Mouse (Mus musculus) R1 (cell line): ENCODE measurements around the gene Myo1e.

Source experiments
- DNase-seq: peaks from one replicate; pipeline ENCODE4 v3.0.0-alpha.2; 2018; ENCODE audit warnings: low read depth, low spot score

Gene Myo1e

GRCm38 (mm10) chr9:70207151-70207831 lies at the start of gene Myo1e:
TSS of gene Myo1e (plus strand) at chr9:70207350.
- peak; percentile 96 for DNase-seq

GRCm38 (mm10) chr9:70160071-70160470 lies 47.1 kb upstream of the Myo1e start:
- peak; percentile 70 for DNase-seq

GRCm38 (mm10) chr9:70168973-70169372 lies 38.2 kb upstream of the Myo1e start:
- DNase-seq: peak; percentile 82

DNA sequence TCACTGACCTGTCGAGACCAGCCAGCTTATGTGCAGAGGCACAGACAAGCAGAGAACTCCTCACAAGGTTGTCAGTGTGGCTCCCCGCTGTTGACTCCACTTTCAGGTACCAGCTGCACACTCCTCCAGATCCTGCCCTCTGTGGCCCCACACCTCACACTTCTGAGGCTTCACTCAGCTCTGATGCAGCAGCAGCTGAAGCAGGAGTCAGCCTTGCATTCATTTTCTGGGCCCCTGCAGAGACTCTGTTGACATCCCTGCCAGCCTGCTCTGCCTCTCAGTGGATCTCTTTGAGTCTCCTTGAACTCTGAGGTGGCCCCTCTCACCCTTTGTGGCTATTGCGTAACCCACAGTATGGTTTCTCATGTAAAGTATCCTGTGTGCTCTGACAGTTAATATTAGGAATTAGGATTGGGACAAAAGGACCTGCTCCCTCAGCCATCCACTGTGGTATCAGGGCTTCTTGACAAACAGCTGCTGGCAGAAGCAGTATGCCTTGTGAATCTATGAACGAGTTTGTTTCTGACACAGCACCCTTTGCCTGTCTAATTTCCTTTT lies 32.8 kb upstream of the Myo1e start:
- peak; percentile 45 for DNase-seq

GRCm38 (mm10) chr9:70174896-70175295 lies 32.3 kb upstream of the Myo1e start:
- no peak for DNase-seq

DNA sequence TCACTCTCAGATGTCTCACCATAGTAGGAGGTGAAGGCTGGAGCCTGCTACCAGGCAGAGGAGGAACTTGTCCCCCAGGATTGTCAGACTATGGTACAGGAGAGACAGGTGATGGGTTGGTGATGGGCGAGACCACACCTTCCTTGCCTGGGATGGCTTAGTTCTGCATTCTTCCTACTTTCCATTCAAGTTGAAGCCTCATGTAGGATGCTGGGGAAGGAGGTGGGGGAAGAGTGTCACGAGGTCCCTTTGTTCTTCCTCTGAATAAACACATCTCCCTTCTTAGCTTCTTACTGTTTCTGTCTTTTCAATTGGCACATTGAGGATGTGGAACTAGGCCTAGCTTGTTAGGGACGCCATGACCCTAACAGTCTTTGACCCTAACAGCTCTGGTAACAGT lies 30.9 kb upstream of the Myo1e start:
- peak; percentile 65 for DNase-seq

DNA sequence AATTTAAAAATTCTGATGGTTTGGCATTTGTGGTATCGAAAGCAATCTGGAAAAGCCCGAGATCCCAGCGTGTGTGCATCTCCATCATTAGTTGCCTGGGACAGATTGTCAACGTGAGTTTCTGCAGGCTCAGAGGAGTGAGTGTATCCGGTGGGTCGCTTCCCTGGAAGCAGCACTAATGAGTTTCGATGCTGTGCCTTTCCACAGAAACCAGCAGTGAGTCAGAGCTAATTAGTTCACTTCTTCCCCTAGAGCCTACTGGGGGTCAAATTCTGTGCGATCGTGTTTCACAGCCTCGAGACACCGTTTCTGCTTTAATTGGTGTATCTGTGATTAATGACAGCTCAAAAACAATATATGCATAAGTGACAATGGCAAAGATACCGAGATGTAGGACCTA lies 25.4 kb upstream of the Myo1e start:
- no peak for DNase-seq

DNA sequence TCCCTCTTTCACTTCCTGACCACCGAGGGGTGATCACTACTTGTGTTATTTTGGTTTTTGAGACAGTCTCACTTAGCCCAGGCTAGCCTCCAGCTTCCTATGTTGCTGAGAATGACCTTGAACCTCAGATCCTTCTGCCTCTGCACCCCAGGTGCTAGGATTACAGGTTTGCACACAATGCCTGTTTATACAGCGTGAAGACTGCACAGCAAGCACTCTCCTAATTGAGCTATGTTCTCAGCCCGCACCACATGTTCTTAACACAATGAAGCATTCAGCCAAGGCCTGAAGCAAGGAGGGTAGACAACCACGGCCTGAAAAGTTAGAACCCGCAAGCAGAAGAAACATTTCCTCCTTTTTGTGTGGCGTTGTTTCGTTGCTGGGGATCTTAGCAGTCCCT lies 24.5 kb upstream of the Myo1e start:
- peak; percentile 89 for DNase-seq

GRCm38 (mm10) chr9:70192336-70192735 lies 14.8 kb upstream of the Myo1e start:
- DNase-seq: no peak

DNA sequence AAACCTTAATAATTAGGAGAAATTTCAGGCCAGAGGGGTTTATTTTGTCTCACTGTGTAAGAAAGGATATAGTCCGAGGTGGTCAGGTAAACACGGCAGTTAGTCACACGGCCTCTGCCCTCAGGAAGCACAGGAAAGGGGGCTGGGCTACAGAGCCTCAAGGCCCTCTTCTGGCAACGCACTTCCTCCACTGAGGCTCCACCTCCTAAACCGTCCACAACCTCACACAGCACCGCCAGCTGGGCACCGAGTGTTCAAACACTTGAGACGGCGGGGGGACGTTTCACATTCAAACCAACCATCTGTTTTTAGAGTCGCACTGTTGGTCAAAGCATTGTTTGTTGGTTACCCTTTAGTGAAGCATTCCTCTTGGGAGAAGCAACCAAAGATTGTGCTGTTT lies 12.5 kb upstream of the Myo1e start:
- peak; percentile 98 for DNase-seq

DNA sequence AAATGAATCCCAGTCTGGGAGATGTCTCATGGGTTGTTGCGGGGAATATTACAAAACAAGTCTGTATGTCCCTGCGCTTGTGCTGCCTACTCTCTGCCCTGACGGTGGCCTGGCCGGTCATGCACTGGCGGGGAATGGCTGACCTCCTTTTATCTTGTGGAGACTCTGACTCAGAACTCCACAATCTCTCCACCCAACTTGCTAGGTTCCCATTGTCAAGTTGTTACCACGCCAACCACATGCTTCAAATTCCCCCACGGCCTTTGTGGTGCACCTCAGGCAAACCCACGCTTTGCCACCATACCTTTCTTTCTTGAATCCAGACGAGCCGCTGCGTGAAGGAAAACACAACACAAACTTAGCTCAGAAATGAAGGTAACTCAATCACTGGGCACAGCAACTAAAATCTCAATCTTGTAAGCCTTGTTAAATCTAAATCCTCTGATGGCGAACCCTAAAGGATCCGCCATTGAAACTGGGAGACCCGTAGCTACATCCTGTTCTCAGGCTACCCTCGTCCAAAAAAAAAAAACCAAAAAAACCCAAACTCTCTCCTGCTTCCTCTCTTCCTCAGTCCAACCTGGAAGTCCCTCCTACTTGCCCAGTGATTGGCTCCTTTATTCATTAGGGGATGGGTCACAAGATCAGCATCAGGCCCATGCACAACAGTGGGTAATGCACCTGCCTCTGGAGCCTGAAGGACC lies 10.0 kb upstream of the Myo1e start:
- peak; percentile 89 for DNase-seq

DNA sequence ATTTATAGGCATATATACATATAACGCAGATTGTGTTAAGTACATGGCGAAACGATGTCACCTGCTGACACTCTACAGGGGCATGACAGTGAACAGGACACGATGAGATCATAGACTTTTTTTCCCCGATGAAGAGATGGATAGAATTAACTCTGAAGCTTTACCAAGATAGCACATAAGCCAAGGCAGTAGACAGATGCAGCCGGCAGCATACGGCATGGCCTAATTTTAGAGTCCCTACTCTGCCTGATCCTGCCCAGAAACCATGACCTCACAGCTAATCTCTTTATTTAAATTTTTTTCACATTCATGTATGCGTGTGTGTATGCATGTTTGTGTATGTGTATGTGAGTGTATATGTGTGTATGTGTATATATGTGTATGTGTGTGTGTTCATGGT lies 9.2 kb upstream of the Myo1e start:
- no peak for DNase-seq

DNA sequence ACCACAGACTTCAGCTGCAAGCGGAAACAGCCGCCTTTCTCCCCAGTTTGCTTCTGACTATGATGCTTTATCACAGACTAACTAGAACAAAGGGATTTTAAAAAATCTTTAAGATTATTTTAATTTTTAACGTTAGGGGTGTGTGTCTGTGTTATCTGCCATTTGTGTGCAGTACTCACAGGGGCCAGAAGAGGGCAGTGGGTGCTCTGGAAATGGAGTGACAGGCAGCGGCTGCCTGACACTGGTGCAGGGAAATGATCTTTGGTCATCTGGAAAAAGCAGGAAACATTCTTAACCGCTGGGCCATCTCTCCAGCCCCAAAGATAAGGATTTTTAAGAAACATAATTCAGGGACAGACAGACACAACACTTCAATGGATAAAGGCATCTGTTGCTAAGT lies 4.4 kb upstream of the Myo1e start:
- peak; percentile 80 for DNase-seq

DNA sequence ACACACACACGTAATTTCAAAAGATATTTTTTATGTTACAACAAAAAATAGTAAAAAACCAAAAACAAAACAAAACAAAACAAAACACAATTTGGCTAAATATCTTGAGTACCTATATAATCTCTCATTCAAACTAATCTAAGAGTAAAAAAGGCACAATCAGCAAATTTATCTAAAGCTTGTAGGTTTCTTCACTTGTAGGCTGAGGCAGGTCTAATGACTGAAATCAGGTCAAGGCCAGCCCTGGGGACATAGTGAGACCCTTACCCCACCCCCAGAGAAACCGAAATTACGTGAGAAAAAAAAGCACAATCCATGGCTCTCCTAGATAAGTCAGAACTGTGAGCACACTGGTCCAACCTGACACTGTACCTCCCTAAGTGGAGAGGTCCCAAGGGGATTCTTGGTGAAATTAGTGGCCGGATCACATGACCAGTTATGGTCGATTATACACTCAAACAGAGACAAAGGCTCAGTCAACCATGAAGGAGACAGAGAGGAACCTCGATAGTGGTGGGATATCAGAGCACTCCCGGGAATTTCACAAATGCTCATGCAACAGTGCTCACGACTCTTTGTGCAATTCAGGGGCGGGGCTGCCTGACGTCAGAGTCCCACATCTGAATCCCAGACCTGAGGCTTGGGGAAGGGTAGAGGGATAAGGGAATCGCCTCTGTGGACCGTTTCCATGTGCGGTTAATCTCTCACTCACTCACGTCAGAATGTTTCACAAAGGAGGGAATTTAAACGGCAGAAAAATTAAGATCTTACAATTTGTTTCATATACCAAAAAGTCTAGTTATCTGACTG lies 3.7 kb upstream of the Myo1e start:
- peak; percentile 73 for DNase-seq

- DNase-seq: peak; percentile 41
Observed at GRCm38 (mm10) chr9:70207981-70208521, 901 bp downstream of the Myo1e start.

DNA sequence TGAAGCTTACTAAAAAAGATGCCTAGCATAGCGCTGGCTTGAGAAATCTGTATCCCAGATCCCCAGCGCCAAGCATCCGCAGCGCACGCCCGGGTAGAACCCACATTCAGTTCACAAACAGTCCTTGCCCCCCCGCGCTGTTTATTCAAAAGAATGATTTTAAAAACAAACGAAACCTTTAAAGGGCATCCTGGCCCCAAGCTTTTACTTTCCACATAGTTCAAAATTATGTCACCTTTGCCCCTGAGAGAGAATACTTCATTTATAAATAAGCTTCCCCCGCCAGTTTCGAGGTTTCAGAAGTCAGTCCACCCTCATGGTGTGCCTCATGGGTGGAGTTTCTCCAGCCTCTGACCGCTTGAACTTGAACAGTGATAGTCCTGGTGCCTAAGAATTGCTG lies 1.6 kb downstream of the Myo1e start:
- no peak for DNase-seq

GRCm38 (mm10) chr9:70209296-70210049 lies 2.3 kb downstream of the Myo1e start:
- DNase-seq: peak; percentile 95

- no peak for DNase-seq
Observed at GRCm38 (mm10) chr9:70211638-70212037, 4.5 kb downstream of the Myo1e start.

GRCm38 (mm10) chr9:70216517-70216916 lies 9.4 kb downstream of the Myo1e start:
- no peak for DNase-seq

DNA sequence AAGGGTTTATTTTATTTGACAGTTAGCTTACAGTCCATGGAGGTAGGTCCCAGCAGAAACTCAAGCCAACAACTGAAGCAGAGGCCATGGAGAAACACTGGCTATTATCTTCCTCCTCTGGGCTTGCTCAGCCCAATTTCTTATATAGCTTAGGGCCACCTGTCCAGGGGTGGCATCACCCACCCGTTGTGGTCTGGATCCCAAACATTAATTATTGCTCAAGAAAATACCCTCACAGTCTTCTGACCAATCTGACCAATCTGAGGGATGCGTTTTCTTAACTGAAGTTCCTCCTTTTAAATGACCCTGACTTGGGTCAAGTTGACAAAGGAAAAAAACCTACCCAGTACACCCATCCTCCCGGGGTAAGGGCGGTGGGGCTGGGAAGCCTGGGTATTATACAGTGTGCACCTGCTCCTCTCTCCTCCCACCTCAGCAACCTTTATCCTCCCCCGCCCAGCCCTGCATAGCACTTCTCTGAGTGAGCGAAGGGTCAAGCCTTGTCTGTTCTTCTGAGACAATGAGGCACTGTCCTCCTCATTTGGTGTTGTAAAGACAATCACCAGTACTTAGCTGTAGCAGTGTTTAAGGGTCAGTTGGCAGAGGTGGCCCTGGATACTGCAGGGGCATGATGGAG lies 12.3 kb downstream of the Myo1e start:
- no peak for DNase-seq
